Mouse (Mus musculus) C2C12 (cell line): ENCODE results near the gene Gas7. TPM values are rescaled to one million over a fixed set of nuclear protein-coding genes. Genes with fewer than 3 reads are reported as not detected.

Experiments used
- H3K27me3 ChIP-seq: one replicate; pipeline ENCODE4 v1.6.1; 2011; ENCODE audit not compliant: control insufficient read depth, insufficient read depth, insufficient read length
- H3K36me3 ChIP-seq: one replicate; pipeline ENCODE4 v1.6.1; 2011; ENCODE audit not compliant: control insufficient read depth, insufficient read depth
- H3K4me3 ChIP-seq: one replicate; pipeline ENCODE4 v1.5.1; 2011; ENCODE audit warnings: mild to moderate bottlenecking, control low read depth; ENCODE audit not compliant: poor library complexity, insufficient read depth, severe bottlenecking
- H3K79me2 ChIP-seq: one replicate; pipeline ENCODE4 v1.6.1; 2011; ENCODE audit not compliant: control insufficient read depth, insufficient read depth
- H3K79me3 ChIP-seq: one replicate; pipeline ENCODE4 v1.6.1; 2011; ENCODE audit warnings: low read depth, control low read depth
- H3ac ChIP-seq: one replicate; pipeline ENCODE3; 2011; ENCODE audit warnings: low read depth; ENCODE audit not compliant: control insufficient read depth, insufficient read length
- CEBPB ChIP-seq: IDR thresholded peaks from one replicate; pipeline ENCODE4 v1.6.1; 2011; ENCODE audit warnings: low read depth, mild to moderate bottlenecking, control low read depth, moderate library complexity
- CTCF ChIP-seq: IDR thresholded peaks from one replicate; pipeline ENCODE4 v1.5.1; 2011; ENCODE audit not compliant: control insufficient read depth, insufficient read depth, insufficient read length
- FOSL1 ChIP-seq: IDR thresholded peaks from one replicate; pipeline ENCODE4 v1.8.0; 2011; ENCODE audit warnings: mild to moderate bottlenecking, low read length; ENCODE audit not compliant: poor library complexity, insufficient read depth, severe bottlenecking
- MAX ChIP-seq: IDR thresholded peaks from one replicate; pipeline ENCODE4 v1.6.1; 2011; ENCODE audit warnings: mild to moderate bottlenecking, control low read depth
- MYOD1 ChIP-seq: IDR thresholded peaks from one replicate; pipeline ENCODE4 v1.6.1; 2011; ENCODE audit warnings: low read depth; ENCODE audit not compliant: control insufficient read depth, insufficient read length
- MYOG ChIP-seq: IDR thresholded peaks from one replicate; pipeline ENCODE4 v1.6.1; 2011; ENCODE audit not compliant: control insufficient read depth, insufficient read length; ENCODE audit errors: extremely low read depth
- USF1 ChIP-seq: IDR thresholded peaks from one replicate; pipeline ENCODE4 v1.6.1; 2011; ENCODE audit warnings: low read depth, mild to moderate bottlenecking, control low read depth, moderate library complexity
- polyA plus RNA-seq: library from polyadenylated mRNA; unstranded; fragments of >200 nt; fragmentation: generic; extraction: Trizol; gene quantifications from one replicate; pipeline ENCODE4 v1.2.1, GENCODE M21; 2012; ENCODE audit warnings: missing spikeins

Gene Gas7
- polyA plus RNA-seq, 1 experiment: not detected

DNA sequence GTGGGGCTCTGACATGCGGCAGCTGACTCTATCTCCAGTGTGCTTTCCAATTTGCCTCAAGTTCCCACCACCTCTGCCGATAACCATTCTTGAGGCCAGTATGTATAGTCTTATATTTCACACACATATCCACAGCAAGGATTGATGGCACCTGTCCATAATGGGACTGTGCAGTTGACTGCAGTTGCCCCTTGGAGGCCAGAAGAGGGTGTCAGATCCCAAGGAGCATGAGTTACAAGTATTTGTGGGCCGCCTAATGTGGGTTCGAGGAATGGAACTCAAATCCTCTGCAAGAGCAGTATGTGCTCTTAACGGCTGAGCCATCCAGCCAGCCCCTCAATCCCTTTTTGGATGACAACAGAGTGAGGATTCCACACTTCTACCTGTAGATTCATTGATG, 119.1 kb downstream of the Gas7 start:
- H3K79me3 ChIP-seq: no peaks in the 10 kb centered on the region
- no peaks in the 10 kb centered on the region for H3K27me3 ChIP-seq
- H3ac ChIP-seq: no peak overlapping the region
- H3K36me3 ChIP-seq: no peaks in the 10 kb centered on the region
- H3K4me3 ChIP-seq: no peak overlapping the region
- TF ChIP-seq MAX (no peak), FOSL1 (no peak), USF1 (no peak), CTCF (no peak), MYOD1 (no peak), CEBPB (no peak), MYOG (no peak)
- no peaks in the 10 kb centered on the region for H3K79me2 ChIP-seq

DNA sequence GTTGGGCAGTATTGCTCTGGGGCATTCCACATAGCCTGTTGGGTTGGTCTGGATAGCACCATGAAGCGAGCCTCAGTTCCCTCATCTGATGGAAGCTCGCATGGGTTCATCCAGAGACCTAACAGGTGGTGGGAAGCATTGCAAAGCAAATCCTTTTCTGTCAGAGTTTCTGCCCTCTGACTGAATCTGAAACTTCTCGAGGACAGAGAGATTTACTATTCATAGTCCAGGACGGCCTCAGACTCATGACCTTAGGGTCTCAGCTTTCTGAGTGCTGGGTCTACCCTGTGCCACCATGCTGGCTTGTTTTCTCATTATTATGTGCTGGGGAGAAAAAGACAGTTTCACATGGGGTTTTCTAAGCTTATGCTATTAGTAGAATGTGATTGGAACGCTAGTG, 122.2 kb downstream of the Gas7 start:
- no peaks in the 10 kb centered on the region for H3K79me3 ChIP-seq
- no peak overlapping the region for H3ac ChIP-seq
- H3K36me3 ChIP-seq: no peaks in the 10 kb centered on the region
- TF ChIP-seq CTCF (no peak), FOSL1 (no peak), MAX (no peak), CEBPB (no peak), MYOD1 (no peak), USF1 (no peak), MYOG (no peak)
- no peaks in the 10 kb centered on the region for H3K79me2 ChIP-seq
- no peaks in the 10 kb centered on the region for H3K27me3 ChIP-seq
- no peak overlapping the region for H3K4me3 ChIP-seq

DNA sequence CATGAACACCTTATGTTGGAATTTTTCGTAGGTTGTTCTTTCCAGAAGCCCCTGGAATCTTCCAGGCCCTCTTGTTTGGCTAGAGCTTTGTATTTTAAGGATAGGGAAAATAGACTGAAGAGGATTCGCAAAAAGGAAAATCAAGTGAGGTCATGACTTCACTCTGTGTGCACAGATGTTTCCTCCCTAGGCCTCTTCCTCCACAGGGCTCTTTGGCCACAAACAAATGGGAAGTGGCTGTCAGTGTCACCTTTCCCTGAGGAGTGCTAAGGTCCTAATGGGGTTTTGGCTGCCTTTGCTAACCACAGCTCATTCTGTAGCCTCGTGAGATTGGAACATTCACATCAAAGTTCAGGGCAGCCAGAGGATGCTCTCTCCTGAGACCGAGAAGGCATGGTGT, 122.8 kb downstream of the Gas7 start:
- no peaks in the 10 kb centered on the region for H3K79me3 ChIP-seq
- no peaks in the 10 kb centered on the region for H3K36me3 ChIP-seq
- H3K27me3 ChIP-seq: no peaks in the 10 kb centered on the region
- TF ChIP-seq FOSL1: no peak
- TF ChIP-seq CEBPB: no peak
- TF ChIP-seq MYOD1: no peak
- no peak for TF ChIP-seq MAX
- no peak for TF ChIP-seq MYOG
- TF ChIP-seq USF1: no peak
- TF ChIP-seq CTCF: no peak
- no peaks in the 10 kb centered on the region for H3K79me2 ChIP-seq
- no peak overlapping the region for H3ac ChIP-seq
- H3K4me3 ChIP-seq: no peak overlapping the region

DNA sequence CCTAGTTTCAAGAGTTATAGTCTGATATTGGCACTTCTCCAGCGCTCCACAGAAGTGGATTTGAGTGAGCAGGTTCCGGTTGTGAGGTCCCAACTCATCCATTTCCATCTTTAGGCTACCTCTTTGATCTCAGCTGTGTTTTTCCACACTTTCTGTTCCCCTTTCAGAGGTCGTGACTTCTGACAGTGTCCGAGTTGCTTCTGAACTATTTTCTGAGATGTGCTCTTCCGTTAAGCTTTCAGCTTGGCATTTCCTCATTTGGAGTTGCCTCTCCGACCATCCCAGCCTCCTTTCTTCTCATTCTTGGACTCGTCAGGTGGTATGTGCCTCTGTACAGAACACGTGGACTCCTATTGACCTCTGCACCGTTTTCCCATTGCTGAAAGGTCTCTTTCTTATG, 123.9 kb downstream of the Gas7 start:
- H3K27me3 ChIP-seq: no peaks in the 10 kb centered on the region
- no peak overlapping the region for H3K4me3 ChIP-seq
- no peaks in the 10 kb centered on the region for H3K79me3 ChIP-seq
- TF ChIP-seq CEBPB (no peak), USF1 (no peak), CTCF (no peak), FOSL1 (no peak), MAX (no peak), MYOD1 (no peak), MYOG (no peak)
- H3K79me2 ChIP-seq: no peaks in the 10 kb centered on the region
- H3ac ChIP-seq: no peak overlapping the region
- H3K36me3 ChIP-seq: no peaks in the 10 kb centered on the region

DNA sequence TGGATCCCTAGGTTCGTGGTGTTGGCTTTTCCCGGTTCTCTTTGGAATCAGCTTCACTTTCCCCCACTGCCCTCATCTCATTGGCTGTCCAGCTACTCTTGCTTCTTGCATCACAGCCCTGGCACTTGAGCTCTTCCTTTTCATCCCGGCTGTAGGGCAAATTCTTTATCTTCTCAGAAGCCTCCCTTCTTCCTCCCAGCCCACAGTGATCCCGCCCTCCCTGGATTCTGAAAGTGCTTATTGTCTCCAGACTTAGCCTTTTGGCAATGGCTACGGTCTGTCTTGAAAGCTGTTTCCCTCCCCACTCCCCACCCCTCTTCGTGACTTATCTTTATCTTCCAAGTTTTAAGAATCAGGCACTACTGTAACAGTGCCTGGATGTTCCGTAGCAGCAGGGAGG, 126.3 kb downstream of the Gas7 start:
- TF ChIP-seq CTCF (no peak), FOSL1 (no peak), MYOD1 (no peak), MAX (no peak), CEBPB (no peak), MYOG (no peak), USF1 (no peak)
- Histone ChIP-seq H3K27me3 (no peaks in the 10 kb centered on the region), H3K36me3 (no peaks in the 10 kb centered on the region), H3ac (no peak overlapping the region), H3K4me3 (no peak overlapping the region), H3K79me3 (no peaks in the 10 kb centered on the region), H3K79me2 (no peaks in the 10 kb centered on the region)

DNA sequence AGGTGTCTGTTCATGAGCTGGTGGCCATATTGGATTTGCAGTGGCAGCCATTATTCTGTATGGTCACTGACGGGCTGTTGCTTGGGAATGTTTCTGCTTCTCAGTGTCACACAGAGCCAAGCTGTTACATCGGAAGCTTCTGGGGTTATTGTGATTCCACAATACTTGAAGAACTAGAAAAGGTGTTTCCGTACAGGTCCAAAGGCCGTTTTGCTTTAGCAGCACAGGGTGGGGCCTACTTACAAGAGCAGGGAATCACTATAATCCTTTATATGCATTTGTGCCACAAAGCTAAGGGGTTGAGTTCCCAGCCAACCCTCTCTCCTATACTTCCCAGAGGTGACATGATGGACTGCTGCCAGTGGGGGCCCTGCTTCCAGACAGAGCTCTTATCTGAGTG, 127.3 kb downstream of the Gas7 start:
- no peak overlapping the region for H3ac ChIP-seq
- H3K79me2 ChIP-seq: no peaks in the 10 kb centered on the region
- no peaks in the 10 kb centered on the region for H3K27me3 ChIP-seq
- no peaks in the 10 kb centered on the region for H3K36me3 ChIP-seq
- H3K4me3 ChIP-seq: no peak overlapping the region
- no peak for TF ChIP-seq USF1
- H3K79me3 ChIP-seq: no peaks in the 10 kb centered on the region
